15 mouse cellular contexts compared by ENCODE assay signal in the genomic region with DNA sequence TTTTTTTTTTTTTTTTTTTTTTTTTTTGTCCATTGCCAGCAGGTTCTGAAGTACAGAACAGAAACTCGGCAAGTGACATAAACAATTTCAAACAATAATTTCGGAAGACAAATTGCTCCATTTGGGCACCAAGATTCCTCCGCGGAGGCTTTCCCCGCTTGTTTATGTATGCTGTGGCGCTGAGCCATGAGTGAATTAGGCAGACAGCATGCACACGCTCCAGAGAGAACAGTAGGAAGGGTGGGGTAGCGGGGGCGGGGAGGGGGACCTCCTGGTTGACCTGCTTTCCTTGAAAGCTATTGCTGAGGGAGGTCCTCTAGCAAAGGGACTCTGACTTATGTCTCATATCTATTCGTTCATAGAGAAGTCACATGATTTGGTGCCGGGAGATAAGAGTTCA. TPM values are rescaled to one million over a fixed set of nuclear protein-coding genes. Genes with fewer than 3 reads are reported as not detected.
DNase-seq lines count a peak whose midpoint lies in the region; ATAC-seq and TF ChIP-seq lines count a peak whose summit lies in the region.
"Had no signal": no experiment of that assay in that cellular context is flagged by ENCODE, and none has a peak within 500 bp of the region (broad histone marks: within the 10 kb centered on the region; RNA-seq: fewer than 3 reads in every experiment).

No protein-coding gene starts in this region.

- no peak overlapping the region for H3K27ac ChIP-seq in forebrain, embryonic 14.5 days (ENCODE audit: low read depth, low read length)
- H3K27ac ChIP-seq in forebrain, embryonic 15.5 days (replicated peaks): no peak overlapping the region
- peak overlapping the region; percentile 60; the same call in 1 of the 2 replicates for H3K27ac ChIP-seq in heart, postnatal 0 days (ENCODE audit: low read depth)
- no peak overlapping the region for H3K27ac ChIP-seq in ES-E14 (ENCODE audit: insufficient read depth, low read depth, low read length, poor library complexity, severe bottlenecking)
- no peak overlapping the region for H3K27ac ChIP-seq in intestine, embryonic 16.5 days (ENCODE audit: low read length)
- H3K27ac ChIP-seq: embryonic facial prominence, embryonic 13.5 days; forebrain, embryonic 10.5 days; liver, embryonic 13.5 days; neural tube, embryonic 13.5 days had no signal

- WGBS in forebrain, embryonic 14.5 days: 65% methylated on average over 11 of the region's 11 CpGs
- 64% methylated on average over 11 of the region's 11 CpGs for WGBS in forebrain, embryonic 15.5 days
- 35% methylated on average over 11 of the region's 11 CpGs for WGBS in heart, postnatal 0 days
- 49% methylated on average over 11 of the region's 11 CpGs for WGBS in intestine, embryonic 16.5 days

- H3K4me2 ChIP-seq in forebrain, embryonic 14.5 days (ENCODE audit: low read length): no peak overlapping the region
- H3K4me2 ChIP-seq in forebrain, embryonic 15.5 days (replicated peaks): no peak overlapping the region
- H3K4me2 ChIP-seq in heart, postnatal 0 days (ENCODE audit: low read depth, low read length): peak overlapping the region; percentile 27; the same call in 1 of the 2 replicates
- H3K4me2 ChIP-seq in intestine, embryonic 16.5 days (ENCODE audit: low read depth, low read length): no peak overlapping the region; the same call in 1 of the 2 replicates
- H3K4me2 ChIP-seq: embryonic facial prominence, embryonic 13.5 days; liver, embryonic 13.5 days; neural tube, embryonic 13.5 days had no signal

- H3K9me3 ChIP-seq in forebrain, embryonic 14.5 days (replicated peaks; ENCODE audit: control insufficient read depth, low read length): no peaks in the 10 kb centered on the region
- no peaks in the 10 kb centered on the region for H3K9me3 ChIP-seq in forebrain, embryonic 15.5 days
- H3K9me3 ChIP-seq in heart, postnatal 0 days (replicated peaks; ENCODE audit: control insufficient read depth, low read length): no peaks in the 10 kb centered on the region
- no peaks in the 10 kb centered on the region for H3K9me3 ChIP-seq in ES-E14 (ENCODE audit: control insufficient read depth, insufficient read depth, low read depth, low read length)
- no peaks in the 10 kb centered on the region for H3K9me3 ChIP-seq in intestine, embryonic 16.5 days (ENCODE audit: control insufficient read depth, low read length)
- H3K9me3 ChIP-seq: embryonic facial prominence, embryonic 13.5 days; forebrain, embryonic 10.5 days; liver, embryonic 13.5 days; megakaryocyte, embryonic 14.5 days; neural tube, embryonic 13.5 days had no signal

- DNase-seq in forebrain, embryonic 14.5 days (ENCODE audit: low spot score): peak; percentile 27
- no peak for DNase-seq in heart, postnatal 0 days (ENCODE audit: low spot score)
- no peak for DNase-seq in heart, postnatal 4 days
- DNase-seq in ES-E14 (ENCODE audit: low read depth, low spot score): no peak
- DNase-seq in embryo, embryonic 10.5 days (ENCODE audit: low spot score): no peak
- DNase-seq in right cerebral cortex, adult 18-20 months: no peak
- DNase-seq: adrenal gland, adult 2 months; liver, embryonic 13.5 days had no signal

- H3K36me3 ChIP-seq in forebrain, embryonic 14.5 days (ENCODE audit: control insufficient read depth, insufficient read depth, low read length): no peaks in the 10 kb centered on the region
- H3K36me3 ChIP-seq in forebrain, embryonic 15.5 days: no peaks in the 10 kb centered on the region
- H3K36me3 ChIP-seq in heart, postnatal 0 days (replicated peaks; ENCODE audit: control insufficient read depth, insufficient read depth, low read length): no peaks in the 10 kb centered on the region
- no peaks in the 10 kb centered on the region for H3K36me3 ChIP-seq in ES-E14 (ENCODE audit: control insufficient read depth, insufficient read depth, low read length, poor library complexity, severe bottlenecking)
- H3K36me3 ChIP-seq in intestine, embryonic 16.5 days (ENCODE audit: control insufficient read depth, insufficient read depth, low read length): no peaks in the 10 kb centered on the region
- H3K36me3 ChIP-seq: embryonic facial prominence, embryonic 13.5 days; forebrain, embryonic 10.5 days; liver, embryonic 13.5 days; neural tube, embryonic 13.5 days had no signal

- no peak overlapping the region for H3K4me3 ChIP-seq in forebrain, embryonic 14.5 days (ENCODE audit: low read depth, low read length)
- H3K4me3 ChIP-seq in forebrain, embryonic 15.5 days: no peak overlapping the region
- no peak overlapping the region for H3K4me3 ChIP-seq in heart, postnatal 0 days (ENCODE audit: low read depth, low read length)
- no peak overlapping the region for H3K4me3 ChIP-seq in ES-E14 (ENCODE audit: insufficient read depth in 1 of 2, low read depth in 1 of 2, low read length in 2 of 2, poor library complexity in 1 of 2, severe bottlenecking in 1 of 2)
- H3K4me3 ChIP-seq in intestine, embryonic 16.5 days (ENCODE audit: low read length): no peak overlapping the region
- H3K4me3 ChIP-seq: embryonic facial prominence, embryonic 13.5 days; forebrain, embryonic 10.5 days; liver, embryonic 13.5 days; megakaryocyte, embryonic 14.5 days; neural tube, embryonic 13.5 days had no signal

- TF ChIP-seq CTCF in heart, postnatal 0 days (IDR thresholded peaks at IDR 0.05; ENCODE audit: low read depth): no peak

- no peak overlapping the region for H3K9ac ChIP-seq in forebrain, embryonic 14.5 days (ENCODE audit: low read length)
- H3K9ac ChIP-seq in forebrain, embryonic 15.5 days (replicated peaks): no peak overlapping the region
- no peak overlapping the region; the same call in 1 of the 2 replicates for H3K9ac ChIP-seq in heart, postnatal 0 days (replicated peaks; ENCODE audit: low read depth, low read length)
- H3K9ac ChIP-seq in ES-E14 (ENCODE audit: insufficient read depth, low read depth, low read length, poor library complexity, severe bottlenecking): no peak overlapping the region
- no peak overlapping the region for H3K9ac ChIP-seq in intestine, embryonic 16.5 days (ENCODE audit: low read depth, low read length)
- H3K9ac ChIP-seq: embryonic facial prominence, embryonic 13.5 days; liver, embryonic 13.5 days; neural tube, embryonic 13.5 days had no signal

- in situ Hi-C loops in ES-E14 (cut with MboI; ENCODE audit: low sequenced_read_pairs in 2 of 2, unreplicated experiment in 2 of 2): no loop called here

- no peak for TF ChIP-seq EP300 in heart, postnatal 0 days (IDR thresholded peaks at IDR 0.05; ENCODE audit: low read depth)

- no peaks in the 10 kb centered on the region for H3K27me3 ChIP-seq in forebrain, embryonic 14.5 days (replicated peaks; ENCODE audit: control insufficient read depth, insufficient read depth, low read length)
- H3K27me3 ChIP-seq in forebrain, embryonic 15.5 days: no peaks in the 10 kb centered on the region
- H3K27me3 ChIP-seq in heart, postnatal 0 days (ENCODE audit: control insufficient read depth, insufficient read depth, low read length): no peaks in the 10 kb centered on the region
- H3K27me3 ChIP-seq in intestine, embryonic 16.5 days (replicated peaks; ENCODE audit: control insufficient read depth, insufficient read depth, low read length): no peaks in the 10 kb centered on the region
- H3K27me3 ChIP-seq: liver, embryonic 13.5 days; megakaryocyte, embryonic 14.5 days; neural tube, embryonic 13.5 days had no signal

- no peak for ATAC-seq in forebrain, embryonic 14.5 days
- no peak for ATAC-seq in forebrain, embryonic 15.5 days (replicated peaks)
- no peak for ATAC-seq in heart, postnatal 0 days (ENCODE audit: insufficient read depth, low read depth)
- peak; percentile 26; the same call in 1 of the 2 replicates for ATAC-seq in intestine, embryonic 16.5 days

- no peaks in the 10 kb centered on the region for H3K4me1 ChIP-seq in forebrain, embryonic 14.5 days (ENCODE audit: control insufficient read depth, insufficient read depth, low read length)
- no peaks in the 10 kb centered on the region for H3K4me1 ChIP-seq in forebrain, embryonic 15.5 days
- peaks cover 25% of the 10 kb centered on the region for H3K4me1 ChIP-seq in heart, postnatal 0 days (ENCODE audit: control insufficient read depth, insufficient read depth)
- H3K4me1 ChIP-seq in ES-E14 (ENCODE audit: control insufficient read depth in 2 of 2, insufficient read depth in 2 of 2, low read length in 2 of 2, poor library complexity in 1 of 2): no peaks in the 10 kb centered on the region
- no peaks in the 10 kb centered on the region; the same call in 1 of the 2 replicates for H3K4me1 ChIP-seq in intestine, embryonic 16.5 days (ENCODE audit: control insufficient read depth, insufficient read depth, low read length)
- H3K4me1 ChIP-seq: embryonic facial prominence, embryonic 13.5 days; forebrain, embryonic 10.5 days; liver, embryonic 13.5 days; megakaryocyte, embryonic 14.5 days; neural tube, embryonic 13.5 days had no signal

TF ChIP-seq in ES-E14, 5 proteins besides CTCF, POLR2A, EP300 and RAD21:
- TF ChIP-seq ZNF384 (IDR thresholded peaks at IDR 0.05; ENCODE audit: low read depth, low read length) (peak; percentile 87), HCFC1 (IDR thresholded peaks at IDR 0.05; ENCODE audit: borderline replicate concordance, insufficient read depth, low read length) (no peak), ZC3H11A (IDR thresholded peaks at IDR 0.05; ENCODE audit: borderline replicate concordance, low read depth, low read length) (no peak)

RNA-seq across cellular contexts. Expression of a gene that starts 13.6 kb away (rescaled TPM):
- 0.33 TPM in 1 of 2 replicates, not detected in the other for polyA plus RNA-seq in forebrain, embryonic 14.5 days (2014; fragmentation: Nextera tagmentation; extraction: Ambion mirVana)
- polyA plus RNA-seq in forebrain, embryonic 15.5 days (2015; fragmentation: Nextera tagmentation; extraction: Ambion mirVana): 0.22 and 0.45 TPM in 2 replicates
- 92.4 and 129 TPM in 2 replicates for total RNA-seq in heart, postnatal 0 days (2014; rRNA removed; ENCODE audit: low replicate concordance)
- polyA plus RNA-seq in heart, postnatal 0 days (2015; fragmentation: Nextera tagmentation; extraction: Ambion mirVana): 55.9 and 56.4 TPM in 2 replicates
- 100 to 1,000 TPM; 113 to 131 TPM for total RNA-seq in heart, postnatal 4 days (2021)
- 0.40 and 0.53 TPM in 2 replicates for total RNA-seq in ES-E14 (2012; rRNA removed)
- polyA plus RNA-seq in intestine, embryonic 16.5 days (2015; fragmentation: Nextera tagmentation; extraction: Ambion mirVana): 20.0 and 23.9 TPM in 2 replicates
- total RNA-seq: granulocyte monocyte progenitor cell, adult 5-6 weeks had no signal

Comparison
In these comparisons a context has a peak if more than half of its experiments do, and no peak if none do; other contexts are left out.
1. RNA of a gene that starts 13.6 kb away (polyA plus RNA-seq): 55.9 to 56.4 TPM in heart, postnatal 0 days and 20.0 to 23.9 TPM in intestine, embryonic 16.5 days; 0.22 to 0.45 TPM in forebrain, embryonic 15.5 days and 0.33 TPM in forebrain, embryonic 14.5 days; every median in the first group is over 10 times any median in the second.